Mouse (Mus musculus): Measurements from ENCODE around the gene Ptpn14.

- no peak for TF ChIP-seq POLR2A (IDR thresholded peaks at IDR 0.05; ENCODE audit: borderline replicate concordance, control insufficient read depth, low read depth, low read length)
- no peak for TF ChIP-seq CTCF (IDR thresholded peaks at IDR 0.05; ENCODE audit: control insufficient read depth, insufficient read depth, low read length)
These were observed 49.1 kb downstream of the Ptpn14 start for GRCm38 (mm10) chr1:189777207-189777606.
